Mouse (Mus musculus): ENCODE measurements at regions not wholly inside any gene's neighbourhood (a gene's known extent, or its start where the extent isn't known, plus 50 kb on each side); places are given as distances from the start of the nearest gene placed in this dataset.

GRCm38 (mm10) chr5:149906927-149907326 lies 111.5 kb upstream of the Rxfp2 start:
- no peak for DNase-seq (ENCODE audit: extremely low read depth, insufficient read length, low spot score)

DNA sequence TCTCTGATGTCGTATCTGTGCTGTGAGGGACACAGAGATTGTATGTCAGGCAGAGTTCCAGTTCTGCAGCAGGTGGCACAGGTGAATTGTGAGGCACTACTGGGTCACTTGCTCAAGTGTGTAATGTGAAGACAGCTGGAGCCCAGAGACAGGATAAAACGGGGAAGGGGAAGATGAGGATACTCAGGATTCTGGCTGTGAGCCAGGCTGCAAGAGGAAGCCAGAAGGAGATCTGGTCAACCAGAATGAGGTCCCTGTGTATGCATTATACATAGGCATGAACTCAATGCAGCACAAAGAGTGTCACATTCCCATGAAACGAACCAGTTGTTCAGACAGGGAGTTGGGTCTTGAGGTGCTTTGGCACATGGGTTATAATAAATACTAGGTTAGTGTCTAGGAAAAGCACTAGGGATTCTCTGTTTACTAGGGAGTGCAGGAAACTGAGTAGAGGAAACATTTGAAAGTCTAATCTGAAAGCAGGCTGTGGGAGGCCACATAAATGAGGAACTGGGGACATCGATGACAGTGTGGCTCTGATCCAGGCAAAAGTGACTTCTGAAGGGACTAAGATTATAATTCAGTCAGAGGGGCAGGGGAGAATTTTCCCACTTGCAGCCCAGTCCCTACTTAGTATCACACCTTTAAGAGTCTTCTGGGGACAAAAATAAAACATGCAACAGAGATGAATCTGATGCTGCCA lies 109.9 kb upstream of the Rxfp2 start:
- no peak for DNase-seq (ENCODE audit: extremely low read depth, insufficient read length, low spot score)

- DNase-seq (ENCODE audit: extremely low read depth, insufficient read length, low spot score) = no peak
Observed at GRCm38 (mm10) chr5:149909108-149909739, 109.3 kb upstream of the Rxfp2 start.

DNA sequence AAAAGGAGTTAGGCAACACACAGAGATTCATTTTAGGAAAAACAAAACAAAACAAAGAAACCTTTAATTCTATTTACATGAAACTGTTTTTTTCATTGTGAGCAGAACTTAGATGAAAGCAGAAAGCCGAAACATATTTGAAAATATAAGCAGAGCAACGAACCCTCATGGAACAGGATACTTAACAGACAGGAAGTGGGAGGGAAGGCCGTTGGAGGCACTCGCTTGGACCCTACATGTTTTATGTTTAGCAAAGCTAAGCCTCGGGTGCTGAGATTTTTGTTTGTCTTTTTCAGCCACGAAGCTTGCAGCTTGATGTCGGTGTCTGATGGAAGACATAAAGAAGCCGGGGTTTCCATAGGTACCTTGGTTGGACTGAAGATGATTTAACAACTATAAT lies 108.5 kb upstream of the Rxfp2 start:
- DNase-seq (ENCODE audit: extremely low read depth, insufficient read length, low spot score) = no peak

DNA sequence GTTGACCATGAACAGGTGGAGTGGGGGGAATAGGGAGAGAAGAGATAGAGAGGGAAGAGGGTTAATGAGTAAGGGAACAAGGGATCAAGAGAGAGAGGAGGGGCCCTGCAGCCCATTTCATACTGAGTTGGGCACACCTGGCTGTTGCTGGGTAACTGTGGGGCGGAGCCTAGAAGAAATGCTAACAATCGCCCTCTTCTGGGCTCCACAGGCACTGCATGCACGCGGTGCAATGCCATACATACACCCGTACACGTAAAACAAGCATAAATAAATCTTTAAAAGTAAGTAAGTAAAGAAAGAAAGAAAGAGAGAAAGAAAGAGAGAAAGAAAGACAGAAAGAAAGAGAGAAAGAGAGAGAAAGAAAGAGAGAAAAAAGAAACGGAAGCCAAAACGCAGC lies 106.5 kb upstream of the Rxfp2 start:
- DNase-seq (ENCODE audit: extremely low read depth, insufficient read length, low spot score) = no peak

GRCm38 (mm10) chr5:149915761-149916160 lies 102.7 kb upstream of the Rxfp2 start:
- DNase-seq (ENCODE audit: extremely low read depth, insufficient read length, low spot score) = no peak

DNA sequence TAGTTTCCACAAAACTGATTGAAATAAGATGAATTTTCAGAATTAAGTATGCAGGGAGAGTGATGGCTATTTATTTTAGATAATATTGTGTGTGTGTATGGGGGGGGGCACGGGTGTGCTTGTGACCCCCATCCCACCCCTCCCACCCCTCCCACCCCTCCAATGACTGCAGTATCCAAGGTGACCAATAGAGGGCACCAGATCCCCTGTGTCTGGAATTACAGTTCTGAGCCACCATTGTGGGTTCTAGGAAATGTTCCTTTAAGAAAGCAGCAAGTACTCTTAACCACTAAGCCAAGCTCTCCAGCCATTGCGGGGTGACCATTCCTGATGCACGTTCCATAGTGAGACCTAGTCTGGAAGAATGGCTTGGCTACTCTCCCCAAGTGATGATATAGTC lies 101.1 kb upstream of the Rxfp2 start:
- no peak for DNase-seq (ENCODE audit: extremely low read depth, insufficient read length, low spot score)

DNA sequence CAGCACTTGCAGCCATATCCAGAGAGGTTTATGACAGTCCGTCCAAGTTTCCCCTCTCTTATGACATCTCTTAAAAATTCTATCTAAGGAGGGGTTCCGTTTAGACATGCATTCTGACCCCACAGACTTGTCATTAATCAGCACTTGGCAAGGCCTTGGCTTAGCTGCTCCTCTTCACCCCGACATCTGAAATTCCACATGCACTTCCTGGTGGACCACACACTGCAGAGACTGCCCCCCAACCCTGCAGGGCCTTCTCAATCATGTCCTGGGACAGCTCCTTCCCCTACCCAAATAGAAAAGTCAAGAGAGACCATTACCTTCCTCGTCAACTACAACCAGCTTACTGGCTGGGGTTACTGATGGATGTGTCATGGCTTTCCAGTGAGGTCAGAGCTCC lies 99.4 kb upstream of the Rxfp2 start:
- no peak for DNase-seq (ENCODE audit: extremely low read depth, insufficient read length, low spot score)

DNA sequence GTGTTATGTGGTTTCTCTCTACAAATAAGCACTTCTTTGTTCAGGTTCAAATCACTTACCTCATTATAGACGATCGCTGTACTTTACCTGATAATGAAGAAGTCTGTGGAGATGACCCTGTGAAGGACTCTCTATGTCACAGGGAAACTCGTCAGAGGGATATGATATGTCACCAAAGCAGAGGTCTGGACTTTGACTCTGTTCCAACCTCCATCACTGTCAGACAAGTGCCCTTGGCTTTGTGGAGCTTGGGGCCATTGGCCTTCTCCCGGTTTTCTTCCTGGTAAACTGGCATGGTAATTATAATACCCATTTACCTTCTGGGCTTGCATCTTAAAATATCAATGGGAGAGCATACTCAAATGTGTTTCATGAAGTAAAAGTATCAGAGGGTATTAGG lies 98.1 kb upstream of the Rxfp2 start:
- no peak for DNase-seq (ENCODE audit: extremely low read depth, insufficient read length, low spot score)

GRCm38 (mm10) chr5:149924501-149924900 lies 94.0 kb upstream of the Rxfp2 start:
- no peak for DNase-seq (ENCODE audit: extremely low read depth, insufficient read length, low spot score)

GRCm38 (mm10) chr5:149926786-149927185 lies 91.7 kb upstream of the Rxfp2 start:
- no peak for DNase-seq (ENCODE audit: extremely low read depth, insufficient read length, low spot score)

- no peak for DNase-seq (ENCODE audit: extremely low read depth, insufficient read length, low spot score)
Observed at GRCm38 (mm10) chr5:149931574-149932161, 86.8 kb upstream of the Rxfp2 start.

- DNase-seq (ENCODE audit: extremely low read depth, insufficient read length, low spot score) = no peak
Observed at GRCm38 (mm10) chr5:149932220-149932619, 86.3 kb upstream of the Rxfp2 start.

DNA sequence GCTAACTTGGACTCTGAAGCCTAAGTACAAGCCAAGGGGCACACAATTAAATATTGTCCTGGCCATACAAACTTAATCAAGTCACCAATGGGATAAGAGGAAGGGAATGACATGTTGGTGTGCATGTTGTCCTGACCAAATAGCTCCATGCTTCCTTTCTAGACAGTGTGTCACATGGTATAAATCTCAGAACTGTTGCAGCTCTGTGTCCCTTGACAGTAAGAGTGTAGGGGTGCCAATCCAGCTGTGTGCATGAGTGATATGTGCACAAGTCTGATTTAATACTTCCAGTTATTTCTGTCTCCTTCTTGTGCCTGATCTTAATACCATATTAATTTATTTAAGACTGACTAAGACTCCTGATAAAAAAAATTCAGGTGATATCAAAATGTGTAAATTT lies 72.8 kb upstream of the Rxfp2 start:
- DNase-seq (ENCODE audit: extremely low read depth, insufficient read length, low spot score) = no peak

GRCm38 (mm10) chr5:149947491-149947890 lies 71.0 kb upstream of the Rxfp2 start:
- no peak for DNase-seq (ENCODE audit: extremely low read depth, insufficient read length, low spot score)

DNA sequence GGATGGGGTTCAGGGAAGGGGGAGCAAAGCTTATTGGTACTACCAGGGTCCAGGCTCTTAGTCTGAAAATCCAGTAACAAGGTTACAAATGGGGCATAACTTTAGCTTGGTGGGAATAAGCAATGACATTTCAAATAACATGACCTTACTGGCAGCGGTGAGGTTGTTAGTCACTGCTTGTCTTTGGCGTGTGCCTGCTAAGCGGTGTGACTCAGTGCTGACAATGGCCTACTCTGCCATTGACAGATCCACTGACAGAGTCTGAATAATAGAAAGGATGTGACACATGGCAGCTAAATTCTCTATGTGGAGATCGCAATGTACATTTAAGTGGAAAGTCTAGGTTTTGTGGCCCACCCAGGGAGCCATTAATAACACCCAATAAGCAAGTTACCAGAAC lies 61.5 kb upstream of the Rxfp2 start:
- no peak for DNase-seq (ENCODE audit: extremely low read depth, insufficient read length, low spot score)

- DNase-seq (ENCODE audit: extremely low read depth, insufficient read length, low spot score) = no peak
Observed at GRCm38 (mm10) chr5:149961178-149961577, 57.3 kb upstream of the Rxfp2 start.

DNA sequence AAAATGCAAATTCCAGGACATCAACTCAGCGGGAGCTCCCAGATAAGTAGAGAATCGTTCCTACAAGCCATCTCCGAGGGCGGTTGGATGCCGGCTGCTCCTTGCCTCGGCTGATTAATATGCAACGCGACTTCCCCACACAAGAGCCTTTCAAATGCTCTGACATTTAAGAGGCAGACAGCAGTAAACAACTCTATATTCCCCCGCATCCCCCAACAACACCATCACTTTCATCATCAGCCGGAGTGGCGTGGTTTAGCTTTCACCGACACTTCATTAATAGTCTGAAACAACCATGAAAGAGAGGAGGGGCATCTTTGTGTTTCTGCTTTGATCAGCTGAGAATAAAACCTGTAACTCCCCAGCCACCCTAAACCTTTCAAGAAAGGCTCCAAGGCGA lies 53.7 kb upstream of the Rxfp2 start:
- no peak for DNase-seq (ENCODE audit: extremely low read depth, insufficient read length, low spot score)
